Mouse (Mus musculus) lung, postnatal 0 days (tissue): ENCODE data around the gene Cfap57. TPM values are rescaled to one million over a fixed set of nuclear protein-coding genes. Genes with fewer than 3 reads are reported as not detected.

Experiments
- ATAC-seq: fragments of 200-750 bp; cut with Nextera tagmentation; 2 replicates; pipeline ENCODE4 v1.8.0; 2017; ENCODE audit warnings: moderate library complexity
- DNase-seq: peaks from one replicate; pipeline ENCODE4 v3.0.0-alpha.2; 2016; ENCODE audit warnings: low spot score
- H3K27ac ChIP-seq: fragments of 300-500 bp; sonication (generic); 2 replicates; pipeline ENCODE4 v1.5.1; 2014; ENCODE audit warnings: antibody characterized with exemption, mild to moderate bottlenecking, low read length, mixed read lengths
- H3K27me3 ChIP-seq: fragments of 300-500 bp; sonication (generic); replicated peaks from 2 replicates; pipeline ENCODE4 v1.6.1; 2014; ENCODE audit warnings: low read length, mixed read lengths; ENCODE audit not compliant: insufficient read depth
- H3K36me3 ChIP-seq: fragments of 300-500 bp; sonication (generic); 2 replicates; pipeline ENCODE4 v1.6.1; 2014; ENCODE audit warnings: low read length, mixed read lengths; ENCODE audit not compliant: insufficient read depth
- H3K4me1 ChIP-seq: fragments of 300-500 bp; sonication (generic); 2 replicates; pipeline ENCODE4 v1.6.1; 2014; ENCODE audit warnings: antibody characterized with exemption, low read depth, low read length, mixed read lengths; ENCODE audit not compliant: insufficient read depth
- H3K4me2 ChIP-seq: fragments of 300-500 bp; sonication (generic); replicated peaks from 2 replicates; pipeline ENCODE4 v1.6.1; 2014; ENCODE audit warnings: low read depth, mild to moderate bottlenecking, low read length, moderate library complexity, mixed read lengths
- H3K4me3 ChIP-seq: fragments of 300-500 bp; sonication (generic); 2 replicates; pipeline ENCODE4 v1.5.1; 2014; ENCODE audit warnings: low read depth, low read length
- H3K9ac ChIP-seq: fragments of 300-500 bp; sonication (generic); replicated peaks from 2 replicates; pipeline ENCODE4 v1.6.1; 2014; ENCODE audit warnings: low read depth, mild to moderate bottlenecking
- H3K9me3 ChIP-seq: fragments of 300-500 bp; sonication (generic); 2 replicates; pipeline ENCODE4 v1.6.1; 2016; ENCODE audit warnings: low read length, mixed read lengths
- CTCF ChIP-seq: IDR thresholded peaks from 2 replicates; pipeline ENCODE4 v1.5.1; 2016; ENCODE audit warnings: antibody characterized with exemption, mild to moderate bottlenecking
- EP300 ChIP-seq: IDR thresholded peaks from 2 replicates; pipeline ENCODE4 v1.6.1; 2016; ENCODE audit warnings: antibody characterized with exemption, mild to moderate bottlenecking, control low read depth
- WGBS: fragments of 180-500 bp; shearing (Covaris S2); extraction: QIAGEN DNeasy Blood & Tissue Kit; methylation state at CpG from one replicate; pipeline ENCODE4 v1.1.7; 2014; 5-methylcytosine and 5-hydroxymethylcytosine counted together
- polyA plus RNA-seq: library from polyadenylated mRNA; unstranded; fragments of >200 nt; fragmentation: Nextera tagmentation; extraction: Ambion mirVana; gene quantifications from 2 replicates; pipeline ENCODE4 v1.2.1, GENCODE M21; 2015

Cfap57 gene
- polyA plus RNA-seq, 1 experiment from 2014 or later = 1.7 TPM

DNA sequence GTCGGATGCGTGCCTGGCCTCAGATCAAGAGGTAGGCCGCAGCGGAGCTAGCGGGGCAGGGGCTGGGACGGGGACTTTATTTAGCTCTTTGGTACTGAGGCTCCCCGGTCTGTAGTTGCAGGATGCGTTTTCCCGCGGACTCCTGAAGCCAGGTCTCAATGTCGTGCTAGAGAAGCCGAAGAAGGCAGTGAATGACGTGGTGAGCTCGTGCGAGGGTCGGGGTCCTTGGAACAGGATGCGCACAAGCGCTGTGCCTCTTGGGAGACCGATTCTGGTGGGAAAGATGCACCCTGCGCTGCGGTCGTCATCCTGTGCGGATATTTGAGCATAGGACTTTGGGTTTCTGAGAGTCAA, 367 bp upstream of the Cfap57 start:
- no peaks in the 10 kb centered on the region for H3K27me3 ChIP-seq
- peaks cover 23% of the 10 kb centered on the region; the same call in 1 of the 2 replicates for H3K36me3 ChIP-seq
- ATAC-seq = no peak; the same call in none of the 2 replicates
- H3K4me2 ChIP-seq = peak overlapping the region; percentile 78
- no peak for DNase-seq
- TF ChIP-seq EP300 (no peak), CTCF (no peak)
- H3K4me1 ChIP-seq = 0 out of 2 replicates have a peak, but pooled peaks cover 6% of the 10 kb centered on the region
- peak overlapping the region; percentile 55 for H3K9ac ChIP-seq
- WGBS = under 1% methylated on average over 23 of the region's 23 CpGs
- no peaks in the 10 kb centered on the region for H3K9me3 ChIP-seq
- H3K4me3 ChIP-seq = peak overlapping the region; percentile 68
- H3K27ac ChIP-seq = peak overlapping the region; percentile 20; the same call in 1 of the 2 replicates

DNA sequence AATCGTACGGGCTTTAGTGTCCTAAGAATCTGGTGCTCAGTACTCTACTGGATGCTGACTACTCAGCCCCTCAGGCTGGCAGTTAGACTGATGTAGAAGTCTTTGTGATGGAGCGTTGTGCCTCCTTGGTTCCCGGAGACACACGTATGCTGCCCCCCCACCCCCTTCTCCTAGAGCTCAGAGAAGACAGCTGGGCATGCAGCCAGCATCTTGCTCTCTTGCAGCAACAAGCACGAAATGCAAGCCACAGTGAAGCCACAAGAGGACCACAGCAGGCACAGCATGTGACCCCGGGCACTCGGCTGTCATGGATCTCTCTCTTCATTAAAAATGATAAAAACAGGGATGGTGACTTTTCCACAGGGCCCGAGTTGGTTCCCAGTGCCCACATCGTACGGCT, 5.2 kb downstream of the Cfap57 start:
- ATAC-seq (no peak), DNase-seq (no peak)
- WGBS = 78% methylated on average over 11 of the region's 11 CpGs
- Histone ChIP-seq H3K4me2 (no peak overlapping the region), H3K9me3 (no peaks in the 10 kb centered on the region), H3K9ac (no peak overlapping the region), H3K27me3 (no peaks in the 10 kb centered on the region), H3K27ac (no peak overlapping the region), H3K4me3 (no peak overlapping the region), H3K4me1 (no peaks in the 10 kb centered on the region), H3K36me3 (no peaks in the 10 kb centered on the region)
- no peak for TF ChIP-seq EP300
- TF ChIP-seq CTCF = no peak

GRCm38 (mm10) chr4:118612619-118613018, 8.0 kb downstream of the Cfap57 start:
- Histone ChIP-seq H3K9me3 (no peaks in the 10 kb centered on the region), H3K36me3 (no peaks in the 10 kb centered on the region), H3K27ac (no peak overlapping the region), H3K4me3 (no peak overlapping the region), H3K4me2 (no peak overlapping the region), H3K27me3 (no peaks in the 10 kb centered on the region), H3K9ac (no peak overlapping the region), H3K4me1 (no peaks in the 10 kb centered on the region)
- TF ChIP-seq CTCF (peak; percentile 61), EP300 (no peak)
- DNase-seq = peak; percentile 48
- ATAC-seq = peak; percentile 28; the same call in 1 of the 2 replicates
- 23% methylated on average over 11 of the region's 11 CpGs for WGBS

GRCm38 (mm10) chr4:118609836-118610235, 10.7 kb downstream of the Cfap57 start:
- TF ChIP-seq EP300 (no peak), CTCF (no peak)
- ATAC-seq = no peak
- DNase-seq = no peak

DNA sequence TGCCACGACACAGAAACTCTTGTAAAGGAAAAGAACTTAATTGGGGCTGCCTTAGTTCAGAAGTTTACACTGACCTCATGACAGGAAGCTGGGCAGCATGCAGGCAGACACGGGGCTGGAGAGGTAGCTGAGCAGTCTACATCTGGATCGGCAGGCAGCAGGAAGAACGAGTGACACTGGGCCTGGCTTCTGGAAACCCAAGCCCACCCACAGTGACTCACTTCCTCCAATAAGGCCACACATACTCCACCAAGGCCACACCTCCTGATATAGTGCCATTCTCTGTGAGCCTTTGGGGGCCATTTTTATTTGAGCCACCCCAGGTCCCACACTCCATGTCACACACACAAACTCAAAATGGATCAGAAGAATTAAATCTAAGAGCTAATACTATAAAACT, 16.5 kb downstream of the Cfap57 start:
- WGBS = 32% methylated on average over 4 of the region's 4 CpGs
- TF ChIP-seq CTCF (no peak), EP300 (no peak)
- Histone ChIP-seq H3K27me3 (no peaks in the 10 kb centered on the region), H3K9ac (no peak overlapping the region), H3K4me3 (no peak overlapping the region), H3K4me2 (no peak overlapping the region), H3K27ac (no peak overlapping the region), H3K36me3 (no peaks in the 10 kb centered on the region), H3K9me3 (no peaks in the 10 kb centered on the region), H3K4me1 (no peaks in the 10 kb centered on the region)
- DNase-seq (no peak), ATAC-seq (no peak)

More at GRCm38 (mm10) chr4:118609836-118610235, 10.7 kb downstream of the Cfap57 start:
- Histone ChIP-seq H3K36me3 (no peaks in the 10 kb centered on the region), H3K4me3 (no peak overlapping the region), H3K4me1 (no peaks in the 10 kb centered on the region), H3K27me3 (no peaks in the 10 kb centered on the region), H3K27ac (no peak overlapping the region), H3K4me2 (no peak overlapping the region), H3K9ac (no peak overlapping the region), H3K9me3 (no peaks in the 10 kb centered on the region)
- WGBS = 51% methylated on average over 3 of the region's 3 CpGs

GRCm38 (mm10) chr4:118589733-118590130, 30.8 kb downstream of the Cfap57 start:
- H3K4me1 ChIP-seq = no peaks in the 10 kb centered on the region
- no peak overlapping the region for H3K27ac ChIP-seq
- H3K27me3 ChIP-seq = no peaks in the 10 kb centered on the region
- H3K4me3 ChIP-seq = no peak overlapping the region
- no peaks in the 10 kb centered on the region for H3K9me3 ChIP-seq
- no peak for DNase-seq
- no peak for TF ChIP-seq EP300
- no peak for TF ChIP-seq CTCF
- no peak for ATAC-seq
- H3K36me3 ChIP-seq = no peaks in the 10 kb centered on the region
- WGBS = 11% methylated on average over 7 of the region's 7 CpGs
- no peak overlapping the region for H3K9ac ChIP-seq
- no peak overlapping the region for H3K4me2 ChIP-seq
